In the genomic region with DNA sequence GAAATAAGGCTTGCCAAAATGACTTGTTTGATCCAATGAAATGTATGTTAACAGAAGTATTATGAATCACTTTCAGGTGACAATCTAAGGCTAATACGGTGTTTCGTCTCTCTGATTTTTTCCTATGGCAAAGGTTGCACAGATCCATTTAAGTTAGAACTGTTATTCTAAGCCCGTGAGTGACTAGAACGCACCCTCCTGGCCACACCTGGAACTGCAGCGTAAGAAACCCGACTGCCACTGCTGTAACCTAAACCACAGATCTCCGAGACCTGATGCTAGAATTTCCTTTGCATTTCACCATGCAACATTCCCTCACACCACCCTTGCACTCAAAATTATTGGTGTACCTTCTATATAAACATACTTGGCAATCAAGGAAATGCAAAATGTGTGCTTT, we compare ENCODE assay signal across 15 mouse cellular contexts.
DNase-seq lines count a peak whose midpoint lies in the region; ATAC-seq lines count a peak whose summit lies in the region.
"Had no signal": no experiment of that assay in that cellular context is flagged by ENCODE, and none has a peak within 500 bp of the region (broad histone marks: within the 10 kb centered on the region; RNA-seq: fewer than 3 reads in every experiment).

No protein-coding gene starts in this region.

- DNase-seq in kidney, adult 9 months = peak; percentile 4
- DNase-seq in 416B (ENCODE audit: low read depth) = peak; percentile 54
- peak; percentile 40 for DNase-seq in ES-CJ7 (ENCODE audit: low read depth, low spot score)
- peak; percentile 25 to 44 for DNase-seq in adrenal gland, postnatal 36 days
- DNase-seq in left cerebral cortex, postnatal 25 days (ENCODE audit: low spot score in 2 of 2) = no peak
- DNase-seq: cerebellum, adult 18-20 months; left cerebral cortex, postnatal 4 days had no signal

- H3K9ac ChIP-seq in kidney, embryonic 16.5 days (replicated peaks; ENCODE audit: low read length) = no peak overlapping the region
- H3K9ac ChIP-seq in forebrain, embryonic 15.5 days (replicated peaks) = no peak overlapping the region
- H3K9ac ChIP-seq: embryonic facial prominence, embryonic 13.5 days; heart, embryonic 15.5 days; neural tube, embryonic 13.5 days had no signal

- no peaks in the 10 kb centered on the region for H3K36me3 ChIP-seq in kidney, embryonic 16.5 days (ENCODE audit: insufficient read depth, low read length)
- H3K36me3 ChIP-seq in forebrain, embryonic 15.5 days = no peaks in the 10 kb centered on the region
- H3K36me3 ChIP-seq: embryonic facial prominence, embryonic 13.5 days; heart, embryonic 15.5 days; neural tube, embryonic 13.5 days had no signal

- intact Hi-C loops in left cerebral cortex, postnatal 25 days (cut with DNase I) = no loop called here

- 77% methylated on average over 7 of the region's 7 CpGs for WGBS in kidney, embryonic 16.5 days
- 75% methylated on average over 7 of the region's 7 CpGs for WGBS in forebrain, embryonic 15.5 days

- H3K4me2 ChIP-seq in kidney, embryonic 16.5 days (replicated peaks; ENCODE audit: low read depth, low read length) = no peak overlapping the region
- no peak overlapping the region for H3K4me2 ChIP-seq in forebrain, embryonic 15.5 days (replicated peaks)
- H3K4me2 ChIP-seq: embryonic facial prominence, embryonic 13.5 days; heart, embryonic 15.5 days; neural tube, embryonic 13.5 days had no signal

- no peak overlapping the region for H3K4me3 ChIP-seq in kidney, embryonic 16.5 days (ENCODE audit: low read length)
- H3K4me3 ChIP-seq in forebrain, embryonic 15.5 days = no peak overlapping the region
- H3K4me3 ChIP-seq: embryonic facial prominence, embryonic 13.5 days; heart, embryonic 15.5 days; megakaryocyte, embryonic 14.5 days; neural tube, embryonic 13.5 days had no signal

- no peaks in the 10 kb centered on the region for H3K27me3 ChIP-seq in kidney, embryonic 16.5 days (ENCODE audit: insufficient read depth, low read length)
- H3K27me3 ChIP-seq in forebrain, embryonic 15.5 days = no peaks in the 10 kb centered on the region
- H3K27me3 ChIP-seq: embryonic facial prominence, embryonic 13.5 days; heart, embryonic 15.5 days; neural tube, embryonic 13.5 days had no signal

- no peaks in the 10 kb centered on the region for H3K9me3 ChIP-seq in kidney, embryonic 16.5 days (ENCODE audit: low read length)
- H3K9me3 ChIP-seq in forebrain, embryonic 15.5 days = no peaks in the 10 kb centered on the region
- H3K9me3 ChIP-seq: embryonic facial prominence, embryonic 13.5 days; heart, embryonic 15.5 days; megakaryocyte, embryonic 14.5 days; neural tube, embryonic 13.5 days had no signal

- ATAC-seq in kidney, embryonic 16.5 days (ENCODE audit: low FRiP score, low TSS enrichment) = no peak
- no peak for ATAC-seq in erythroid progenitor cell, adult 5-6 weeks (replicated peaks; ENCODE audit: low FRiP score, poor library complexity, severe bottlenecking)
- ATAC-seq in forebrain, embryonic 15.5 days (replicated peaks) = no peak

- no peak overlapping the region for H3K27ac ChIP-seq in kidney, embryonic 16.5 days (ENCODE audit: low read length)
- no peak overlapping the region for H3K27ac ChIP-seq in forebrain, embryonic 15.5 days (replicated peaks)
- H3K27ac ChIP-seq: embryonic facial prominence, embryonic 13.5 days; heart, embryonic 15.5 days; kidney, postnatal 0 days; neural tube, embryonic 13.5 days had no signal

- no peaks in the 10 kb centered on the region for H3K4me1 ChIP-seq in kidney, embryonic 16.5 days (ENCODE audit: insufficient read depth, low read length)
- peaks cover 7% of the 10 kb centered on the region for H3K4me1 ChIP-seq in forebrain, embryonic 15.5 days

Comparison
In these comparisons a context has a peak if more than half of its experiments do, and no peak if none do; other contexts are left out.
1. DNase-seq: peak in kidney, adult 9 months (single experiment), 416B (single experiment), ES-CJ7 (single experiment) and adrenal gland, postnatal 36 days (2 of 2); none in left cerebral cortex, postnatal 25 days (0 of 2).